Mouse (Mus musculus): ENCODE results near the gene Tmem185a. TPM values are rescaled to one million over a fixed set of nuclear protein-coding genes. Genes with fewer than 3 reads are reported as not detected.

Tmem185a gene
- polyA plus RNA-seq, 1 experiment from 2014 or later: 51.5 TPM

Other genes starting within 250 kb of the Tmem185a start
- 1.5 and 2.4 TPM in 2 replicates for gene Ids, start 112.1 kb downstream of the Tmem185a start, polyA plus RNA-seq (2016; fragmentation: Nextera tagmentation; extraction: Ambion mirVana)
- gene 1110012L19Rik, start 91.3 kb downstream of the Tmem185a start, polyA plus RNA-seq (2016; fragmentation: Nextera tagmentation; extraction: Ambion mirVana): 24.9 and 29.8 TPM in 2 replicates